Mouse (Mus musculus) gastrocnemius, adult 2 months (tissue): ENCODE measurements around the gene Zfp697. TPM values are rescaled to one million over a fixed set of nuclear protein-coding genes. Genes with fewer than 3 reads are reported as not detected.
"Not testable (repeated sequence)": the region's sequence is repeated elsewhere in the genome, so short reads cannot be mapped to it uniquely, and the experiment has no call there.

Experiments used
- DNase-seq: peaks from one replicate; pipeline ENCODE4 v3.0.0; 2022
- H3K27ac ChIP-seq: fragments of 200-600 bp; 2 replicates; pipeline ENCODE4 v1.8.1; 2022; ENCODE audit warnings: mild to moderate bottlenecking
- H3K4me3 ChIP-seq: fragments of 200-600 bp; 2 replicates; pipeline ENCODE4 v1.8.1; 2022; ENCODE audit warnings: mild to moderate bottlenecking, moderate library complexity
- CTCF ChIP-seq: fragments of 200-600 bp; IDR thresholded peaks from 2 replicates; pipeline ENCODE4 v1.8.1; 2022; ENCODE audit warnings: antibody characterized with exemption, mild to moderate bottlenecking, moderate library complexity
- intact Hi-C: fragments of 180-260 bp; cut with DNase I; formaldehyde crosslinking; loops from one replicate; pipeline ENCODE4 v1.15.1; 2025
- total RNA-seq, 2 experiments: library from RNA; stranded (reverse); gene quantifications; 2 replicates each; pipeline ENCODE4 v1.2.3; 2021

Zfp697 gene
- total RNA-seq, 2 experiments from 2014 or later = 1.1 to 1.6 TPM

DNA sequence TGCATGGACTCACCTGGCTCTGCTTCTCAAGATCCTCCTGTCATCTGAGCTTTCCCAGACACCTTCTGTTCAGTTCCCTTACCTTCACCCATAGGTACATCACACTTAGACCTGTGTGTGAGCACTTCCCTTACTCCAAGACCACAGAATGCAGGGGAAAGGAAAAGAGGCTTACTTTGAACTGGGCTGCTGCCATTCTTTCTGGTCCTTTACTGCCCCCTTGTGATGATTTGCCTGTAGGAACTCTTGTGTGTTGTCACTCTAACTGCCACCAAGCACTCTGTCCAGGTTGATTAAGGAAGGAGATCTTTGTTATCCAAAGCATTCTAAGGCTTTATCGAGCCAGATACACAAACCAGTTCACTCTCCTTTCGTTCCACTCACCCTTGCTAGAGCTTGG lies 234.0 kb downstream of the Zfp697 start:
- H3K4me3 ChIP-seq, intact Hi-C loops, DNase-seq, H3K27ac ChIP-seq: not testable (repeated sequence)
- TF ChIP-seq CTCF = peak; percentile 7; the same call in 1 of the 2 replicates

GRCm38 (mm10) chr3:98616786-98617185 lies 234.5 kb downstream of the Zfp697 start:
- H3K4me3 ChIP-seq, intact Hi-C loops, DNase-seq, H3K27ac ChIP-seq: not testable (repeated sequence)

GRCm38 (mm10) chr3:98629633-98630032 lies 247.4 kb downstream of the Zfp697 start:
- no peak overlapping the region for H3K4me3 ChIP-seq
- no peak for DNase-seq
- intact Hi-C loops = no loop called here
- no peak overlapping the region for H3K27ac ChIP-seq
- no peak for TF ChIP-seq CTCF

- no peak for TF ChIP-seq CTCF
- DNase-seq = no peak
- H3K4me3 ChIP-seq = no peak within 1 kb of the TSS
- intact Hi-C loops = no loop called here
- no peak within 1 kb of the TSS for H3K27ac ChIP-seq
These were observed 247.9 kb downstream of the Zfp697 start, which contains the start of gene Hsd3b5 for GRCm38 (mm10) chr3:98630152-98630551. Gene Hsd3b5, minus strand, starts transcription at chr3:98630252.

DNA sequence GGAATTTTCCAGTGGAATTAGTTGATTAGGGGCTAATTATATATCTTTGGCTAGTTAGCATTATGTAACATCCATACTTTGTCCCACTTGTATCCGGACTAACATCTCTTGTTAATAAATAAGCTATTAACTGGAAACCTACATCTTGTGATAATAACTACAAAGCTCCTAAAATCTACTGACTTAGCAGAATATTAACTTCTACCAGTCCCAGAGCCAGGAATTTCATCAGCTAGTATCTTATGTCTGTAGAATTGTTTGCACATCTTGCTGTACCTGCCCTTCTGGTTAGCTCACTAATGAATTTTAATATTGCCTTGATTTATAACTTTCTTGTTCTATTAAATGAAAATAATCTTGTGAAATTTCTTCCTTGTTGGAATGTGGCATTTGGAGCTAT lies 252.9 kb downstream of the Zfp697 start:
- no peak overlapping the region for H3K4me3 ChIP-seq
- DNase-seq = no peak
- intact Hi-C loops = no loop called here
- no peak overlapping the region for H3K27ac ChIP-seq
- TF ChIP-seq CTCF = no peak

GRCm38 (mm10) chr3:98680786-98681185 lies 298.5 kb downstream of the Zfp697 start:
- TF ChIP-seq CTCF = no peak
- intact Hi-C loops = no loop called here
- Histone ChIP-seq H3K4me3 (no peak overlapping the region), H3K27ac (no peak overlapping the region)
- DNase-seq = no peak

DNA sequence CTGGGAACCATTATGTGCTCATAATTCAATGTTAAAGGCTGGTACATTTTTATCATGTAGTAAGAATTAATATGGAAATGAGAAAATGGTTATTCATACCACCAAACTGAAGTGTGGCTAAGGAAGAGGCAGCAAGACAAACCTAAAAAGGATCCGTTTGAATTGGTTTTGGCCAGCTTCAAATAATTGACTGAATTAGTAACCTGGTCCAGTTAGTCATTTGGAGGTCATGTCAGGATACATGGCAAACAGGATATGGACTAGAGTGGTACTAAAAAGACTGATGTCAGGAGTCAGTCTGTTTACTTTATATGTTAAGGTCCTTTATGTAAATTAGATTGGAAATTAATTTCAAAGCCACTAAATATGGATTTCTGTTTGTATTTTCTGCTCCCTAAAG lies 300.1 kb downstream of the Zfp697 start:
- intact Hi-C loops = no loop called here
- Histone ChIP-seq H3K27ac (no peak overlapping the region), H3K4me3 (no peak overlapping the region)
- DNase-seq = no peak
- TF ChIP-seq CTCF = no peak

- intact Hi-C loops = no loop called here
- H3K4me3 ChIP-seq = no peak overlapping the region
- no peak for TF ChIP-seq CTCF
- DNase-seq = no peak
- H3K27ac ChIP-seq = no peak overlapping the region
These were observed 338.5 kb downstream of the Zfp697 start for GRCm38 (mm10) chr3:98720740-98721139.

DNA sequence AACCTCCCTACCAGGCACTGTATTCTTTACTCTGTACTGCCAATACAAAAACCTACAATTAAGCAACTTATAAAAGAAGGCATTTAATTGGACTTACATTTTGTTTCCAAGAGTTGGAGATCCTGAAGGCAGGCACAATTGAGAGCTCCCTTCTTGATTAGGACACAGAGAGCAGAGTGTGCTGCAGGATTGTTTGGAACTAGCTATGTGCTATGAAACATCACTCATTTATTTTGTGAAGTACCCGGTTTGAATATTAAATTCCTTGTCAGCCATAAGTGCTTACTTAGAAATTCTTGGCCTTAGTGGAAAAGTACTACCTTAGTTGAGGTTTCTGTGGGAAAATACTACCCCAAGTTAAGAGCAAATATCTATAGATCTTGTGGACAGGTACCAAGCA lies 342.1 kb downstream of the Zfp697 start, which contains the start of gene Hsd3b2:
TSS of gene Hsd3b2 (minus strand) at position 168 of the 400 bp plus-strand sequence.
- no peak within 1 kb of the TSS for H3K4me3 ChIP-seq
- no peak for DNase-seq
- TF ChIP-seq CTCF = no peak
- H3K27ac ChIP-seq = no peak within 1 kb of the TSS
- intact Hi-C loops = loop anchor here (2.0 kb wide), 1 partner anchor 36 kb away; no protein-coding TSS in a partner anchor

DNA sequence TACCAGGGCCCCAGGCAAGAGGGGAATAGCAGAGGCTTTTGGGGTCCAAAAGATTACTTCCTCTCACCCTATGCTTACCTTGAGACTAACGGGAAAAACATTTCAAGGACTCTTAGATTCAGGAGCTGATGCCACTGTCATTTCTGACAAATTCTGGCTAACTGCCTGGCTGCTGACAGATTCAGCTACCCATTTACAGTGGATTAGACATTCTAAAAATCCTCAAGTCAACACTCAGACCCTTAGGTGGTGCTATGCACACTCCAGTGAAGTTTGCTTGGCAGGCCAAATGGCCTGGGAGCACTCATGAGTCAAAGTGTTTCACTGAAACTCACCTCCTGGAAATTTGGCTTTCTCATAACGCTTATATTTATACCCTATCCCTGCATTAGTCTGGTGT lies 344.0 kb downstream of the Zfp697 start:
- DNase-seq = no peak
- Histone ChIP-seq H3K4me3 (no peak overlapping the region), H3K27ac (no peak overlapping the region)
- intact Hi-C loops = no loop called here
- TF ChIP-seq CTCF = no peak

DNA sequence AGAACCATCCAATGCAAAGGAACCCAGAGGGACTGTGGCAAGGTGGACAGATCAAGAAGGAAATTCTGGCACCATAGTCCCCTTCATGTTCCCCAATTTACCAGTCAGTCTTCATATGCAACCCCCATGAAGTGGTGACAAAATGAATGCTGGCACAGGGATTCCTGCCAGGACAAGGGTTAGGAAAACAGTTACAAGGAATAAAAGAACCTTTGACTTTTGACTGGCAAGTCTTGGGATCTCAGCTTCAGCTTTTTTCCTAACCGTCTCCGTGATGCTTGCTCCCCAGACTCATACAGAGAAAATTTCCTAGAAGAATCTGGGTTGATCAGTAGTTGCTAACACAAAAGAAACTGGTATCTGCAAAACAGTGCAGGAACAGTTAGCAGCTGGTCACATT lies 351.5 kb downstream of the Zfp697 start:
- intact Hi-C loops = no loop called here
- H3K27ac ChIP-seq = no peak overlapping the region
- TF ChIP-seq CTCF = no peak
- H3K4me3 ChIP-seq = no peak overlapping the region
- DNase-seq = no peak

- no peak overlapping the region for H3K4me3 ChIP-seq
- TF ChIP-seq CTCF = no peak
- intact Hi-C loops = no loop called here
- H3K27ac ChIP-seq = no peak overlapping the region
- no peak for DNase-seq
These were observed 352.1 kb downstream of the Zfp697 start for GRCm38 (mm10) chr3:98734340-98734739.

DNA sequence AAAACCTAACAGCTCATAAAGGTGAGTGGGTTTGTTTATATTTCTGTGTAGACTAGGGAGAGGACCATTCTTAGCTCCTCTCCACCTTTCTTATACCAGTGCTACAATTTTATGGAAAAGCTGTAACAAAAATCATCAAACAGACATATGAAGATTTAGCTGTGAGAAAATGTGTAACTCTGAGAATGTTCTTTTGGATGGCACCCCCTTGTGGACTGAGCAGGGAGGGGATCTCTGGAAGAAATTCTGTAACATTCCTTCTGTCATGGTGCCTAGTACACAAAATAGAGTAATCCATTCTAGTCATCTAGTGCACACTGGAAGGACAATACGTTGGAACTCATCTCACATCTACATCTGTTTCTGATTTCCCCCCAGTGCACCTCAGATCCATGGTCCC lies 358.8 kb downstream of the Zfp697 start:
- H3K4me3 ChIP-seq, DNase-seq, intact Hi-C loops, H3K27ac ChIP-seq: not testable (repeated sequence)

GRCm38 (mm10) chr3:98752171-98752570 lies 369.9 kb downstream of the Zfp697 start:
- DNase-seq = no peak
- Histone ChIP-seq H3K27ac (no peak overlapping the region), H3K4me3 (no peak overlapping the region)
- TF ChIP-seq CTCF = no peak
- intact Hi-C loops = no loop called here
